Mouse (Mus musculus) urinary bladder, postnatal 4 days (tissue): ENCODE results near the gene Gck.
"Not testable (repeated sequence)": the region's sequence is repeated elsewhere in the genome, so short reads cannot be mapped to it uniquely, and the experiment has no call there.

Experiments used
- DNase-seq, 2 experiments: peaks; one replicate each; pipeline ENCODE4 v3.0.0; 2021 to 2022; ENCODE audit warnings: low spot score in 2 of 2

The Gck gene

GRCm38 (mm10) chr11:5908642-5909041 lies 41.2 kb downstream of the Gck start:
- DNase-seq, result no peak

- DNase-seq, result no peak
Measured at GRCm38 (mm10) chr11:5907096-5907495, 42.8 kb downstream of the Gck start.

GRCm38 (mm10) chr11:5905778-5906518 lies 43.9 kb downstream of the Gck start:
- no peak for DNase-seq

GRCm38 (mm10) chr11:5904871-5905270 lies 45.0 kb downstream of the Gck start:
- no peak for DNase-seq

- no peak for DNase-seq
Measured at GRCm38 (mm10) chr11:5904357-5904756, 45.5 kb downstream of the Gck start.

GRCm38 (mm10) chr11:5903844-5904243 lies 46.0 kb downstream of the Gck start:
- DNase-seq, result no peak

- DNase-seq, result no peak
Measured at GRCm38 (mm10) chr11:5902390-5902789, 47.5 kb downstream of the Gck start.

GRCm38 (mm10) chr11:5901950-5902349 lies 47.9 kb downstream of the Gck start:
- peak; percentile 38 to 70 for DNase-seq

GRCm38 (mm10) chr11:5901320-5901719 lies 48.6 kb downstream of the Gck start:
- no peak for DNase-seq

GRCm38 (mm10) chr11:5899286-5899685 lies 50.6 kb downstream of the Gck start:
- DNase-seq, result no peak

- DNase-seq, result no peak
Measured at GRCm38 (mm10) chr11:5898531-5898930, 51.4 kb downstream of the Gck start, which contains the start of gene Myl7. Gene Myl7 (minus strand): TSS chr11:5898782.

- no peak for DNase-seq
Measured at GRCm38 (mm10) chr11:5897839-5898238, 52.0 kb downstream of the Gck start.

- DNase-seq, result no peak
Measured at GRCm38 (mm10) chr11:5897230-5897629, 52.7 kb downstream of the Gck start.

- no peak for DNase-seq
Measured at GRCm38 (mm10) chr11:5893807-5894206, 56.1 kb downstream of the Gck start.

- DNase-seq, result no peak
Measured at GRCm38 (mm10) chr11:5892810-5893368, 57.0 kb downstream of the Gck start.

GRCm38 (mm10) chr11:5892151-5892591 lies 57.7 kb downstream of the Gck start:
- peak in 1 of 2 experiments; percentile 35 for DNase-seq

GRCm38 (mm10) chr11:5888563-5888962 lies 61.3 kb downstream of the Gck start:
- not testable (repeated sequence) for DNase-seq

GRCm38 (mm10) chr11:5887250-5887649 lies 62.6 kb downstream of the Gck start:
- no peak for DNase-seq

- DNase-seq, result no peak
Measured at GRCm38 (mm10) chr11:5886187-5886586, 63.7 kb downstream of the Gck start.

- no peak for DNase-seq
Measured at GRCm38 (mm10) chr11:5882518-5882917, 67.4 kb downstream of the Gck start.

GRCm38 (mm10) chr11:5879905-5880304 lies 70.0 kb downstream of the Gck start:
- no peak for DNase-seq

GRCm38 (mm10) chr11:5878661-5879060 lies 71.2 kb downstream of the Gck start:
- DNase-seq, result no peak

GRCm38 (mm10) chr11:5877921-5878526 lies 71.9 kb downstream of the Gck start, which contains the start of gene Pold2:
Gene Pold2 (minus strand): TSS chr11:5878292.
- DNase-seq, result peak; percentile 96 to 97
